Mouse (Mus musculus) layer of hippocampus, adult 9-10 months (tissue): ENCODE results near the gene Pigu.

Experiments used
- DNase-seq: peaks from one replicate; pipeline ENCODE4 v3.0.0; 2022; ENCODE audit warnings: low spot score

Gene Pigu

DNA sequence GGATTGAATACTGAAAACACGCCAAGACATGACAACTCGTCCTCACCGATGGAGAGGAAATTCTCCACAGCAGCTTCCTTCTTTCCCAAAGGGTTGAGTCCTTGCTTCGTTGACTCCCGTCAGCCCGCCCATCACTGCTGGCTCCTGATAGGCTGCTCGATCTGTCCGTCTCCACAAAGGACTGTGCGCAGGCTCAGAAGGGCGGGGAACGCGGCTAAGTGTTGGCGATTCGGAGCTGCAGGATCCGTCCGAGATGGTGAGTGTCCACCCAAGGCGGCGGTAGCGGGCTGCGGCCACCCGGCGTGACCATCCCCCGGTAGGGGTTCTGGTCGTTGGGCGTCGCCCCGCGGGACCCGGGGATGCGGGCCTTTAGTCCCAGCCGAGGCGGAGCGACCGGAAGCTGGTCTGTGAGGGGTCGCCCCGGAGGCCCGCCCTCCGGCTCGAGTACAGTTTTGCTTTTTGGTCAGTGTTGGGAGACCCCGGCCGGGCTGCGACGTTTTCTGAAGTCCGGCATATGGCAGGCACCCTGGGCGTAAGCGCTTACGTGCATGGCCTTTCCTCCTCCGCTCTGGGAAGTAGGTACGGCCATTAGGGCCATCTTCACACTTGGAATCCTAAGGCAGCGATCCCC is 120.8 kb downstream of the Pigu start, which contains the start of gene Dynlrb1:
Dynlrb1 (plus strand) TSS at position 172 of the 631 bp plus-strand sequence.
- DNase-seq: peak; percentile 99

DNA sequence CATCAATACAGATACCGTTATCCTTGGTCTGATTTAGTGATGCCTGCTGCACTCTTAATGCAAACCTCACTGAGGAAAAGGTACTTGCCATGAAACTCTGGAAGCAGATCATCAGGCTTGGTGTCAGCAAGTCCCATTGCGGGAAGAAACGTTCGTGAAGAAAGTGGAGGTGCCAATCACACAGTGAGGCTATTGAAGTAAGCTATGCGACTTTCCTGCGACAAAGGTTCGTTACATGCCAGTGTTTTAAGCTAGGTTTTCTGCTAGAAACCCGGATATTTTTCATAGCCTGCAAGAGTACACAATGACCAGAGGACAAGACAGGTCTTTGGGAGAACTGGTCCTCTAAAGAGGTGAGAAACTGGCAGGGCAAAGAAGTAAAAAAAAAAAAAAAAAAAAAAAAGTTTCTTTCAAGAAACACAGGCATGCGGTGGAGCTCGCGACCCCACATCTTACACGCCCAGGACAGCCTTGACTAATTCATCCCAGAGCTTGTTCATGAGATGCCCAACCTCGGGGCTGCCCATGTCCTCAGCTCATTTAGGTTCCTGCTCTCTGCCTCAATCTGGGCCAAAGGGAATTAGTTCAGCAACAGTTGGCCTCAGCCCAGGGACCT is 121.4 kb downstream of the Pigu start:
- DNase-seq: no peak
